Mouse (Mus musculus): ENCODE results near the gene Igfbp3. TPM values are rescaled to one million over a fixed set of nuclear protein-coding genes. Genes with fewer than 3 reads are reported as not detected.
A peak's percentile ranks its signal among the peaks of the same experiment; 100 is the strongest.
"Not testable (repeated sequence)": the region's sequence is repeated elsewhere in the genome, so short reads cannot be mapped to it uniquely, and the experiment has no call there.

Igfbp3 gene
- polyA plus RNA-seq, 1 experiment from 2014 or later: 25.1 TPM

DNA sequence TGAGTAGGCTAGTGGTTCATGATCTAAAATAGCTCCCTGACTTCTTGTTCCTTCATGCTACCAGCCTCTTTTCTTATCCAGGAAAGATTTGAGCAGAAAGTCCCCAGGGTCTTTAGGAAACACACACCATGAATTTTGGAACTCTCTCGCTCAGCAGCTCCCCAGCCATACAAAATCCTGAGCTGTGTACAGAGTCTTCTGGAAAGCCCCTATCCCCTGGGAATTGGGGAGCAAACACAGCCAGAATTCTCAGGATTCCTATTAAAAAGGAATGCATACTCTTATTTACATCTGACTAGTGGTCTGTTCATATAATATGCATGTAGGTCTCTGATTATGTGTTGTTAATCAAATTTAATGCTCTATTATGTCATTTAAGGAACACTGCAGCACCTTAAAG, 20.7 kb upstream of the Igfbp3 start:
- Histone ChIP-seq H3K27ac (ENCODE audit: low read depth, low read length) (no peak overlapping the region), H3K4me3 (ENCODE audit: low read length) (no peak overlapping the region), H3K9ac (ENCODE audit: low read depth, low read length) (no peak overlapping the region), H3K9me3 (ENCODE audit: control insufficient read depth, low read length) (no peaks in the 10 kb centered on the region), H3K27me3 (replicated peaks; ENCODE audit: control insufficient read depth, insufficient read depth, low read length) (no peaks in the 10 kb centered on the region), H3K36me3 (ENCODE audit: control insufficient read depth, insufficient read depth, low read length) (no peaks in the 10 kb centered on the region), H3K4me2 (ENCODE audit: low read length) (no peak overlapping the region), H3K4me1 (ENCODE audit: control insufficient read depth, insufficient read depth, low read depth, low read length) (no peaks in the 10 kb centered on the region)
- WGBS: 83% methylated on average over 1 of the region's 1 CpGs
- ATAC-seq: no peak

- 84% methylated on average over 2 of the region's 2 CpGs for WGBS
- Histone ChIP-seq H3K9me3 (ENCODE audit: control insufficient read depth, low read length) (no peaks in the 10 kb centered on the region), H3K4me1 (ENCODE audit: control insufficient read depth, insufficient read depth, low read depth, low read length) (no peaks in the 10 kb centered on the region), H3K27me3 (replicated peaks; ENCODE audit: control insufficient read depth, insufficient read depth, low read length) (no peaks in the 10 kb centered on the region), H3K27ac (ENCODE audit: low read depth, low read length) (no peak overlapping the region), H3K36me3 (ENCODE audit: control insufficient read depth, insufficient read depth, low read length) (no peaks in the 10 kb centered on the region), H3K4me3 (ENCODE audit: low read length) (no peak overlapping the region), H3K4me2 (ENCODE audit: low read length) (no peak overlapping the region), H3K9ac (ENCODE audit: low read depth, low read length) (no peak overlapping the region)
- ATAC-seq: no peak
These were observed 19.6 kb upstream of the Igfbp3 start for GRCm38 (mm10) chr11:7233333-7233732.

GRCm38 (mm10) chr11:7231958-7232357, 18.2 kb upstream of the Igfbp3 start:
- Histone ChIP-seq H3K9ac (ENCODE audit: low read depth, low read length) (no peak overlapping the region), H3K27me3 (replicated peaks; ENCODE audit: control insufficient read depth, insufficient read depth, low read length) (no peaks in the 10 kb centered on the region), H3K27ac (ENCODE audit: low read depth, low read length) (no peak overlapping the region), H3K4me2 (ENCODE audit: low read length) (no peak overlapping the region), H3K36me3 (ENCODE audit: control insufficient read depth, insufficient read depth, low read length) (no peaks in the 10 kb centered on the region), H3K9me3 (ENCODE audit: control insufficient read depth, low read length) (no peaks in the 10 kb centered on the region), H3K4me3 (ENCODE audit: low read length) (no peak overlapping the region), H3K4me1 (ENCODE audit: control insufficient read depth, insufficient read depth, low read depth, low read length) (no peaks in the 10 kb centered on the region)
- no peak for ATAC-seq
- 95% methylated on average over 4 of the region's 4 CpGs for WGBS

GRCm38 (mm10) chr11:7230000-7230399, 16.3 kb upstream of the Igfbp3 start:
- no peaks in the 10 kb centered on the region for H3K27me3 ChIP-seq (replicated peaks; ENCODE audit: control insufficient read depth, insufficient read depth, low read length)
- no peak overlapping the region for H3K4me3 ChIP-seq (ENCODE audit: low read length)
- 87% methylated on average over 4 of the region's 4 CpGs for WGBS
- H3K4me1 ChIP-seq (ENCODE audit: control insufficient read depth, insufficient read depth, low read depth, low read length): no peaks in the 10 kb centered on the region
- H3K36me3 ChIP-seq (ENCODE audit: control insufficient read depth, insufficient read depth, low read length): no peaks in the 10 kb centered on the region
- H3K27ac ChIP-seq (ENCODE audit: low read depth, low read length): no peak overlapping the region
- no peaks in the 10 kb centered on the region for H3K9me3 ChIP-seq (ENCODE audit: control insufficient read depth, low read length)
- ATAC-seq: no peak
- H3K9ac ChIP-seq (ENCODE audit: low read depth, low read length): no peak overlapping the region
- H3K4me2 ChIP-seq (ENCODE audit: low read length): no peak overlapping the region

GRCm38 (mm10) chr11:7228107-7228506, 14.4 kb upstream of the Igfbp3 start:
- no peaks in the 10 kb centered on the region for H3K4me1 ChIP-seq (ENCODE audit: control insufficient read depth, insufficient read depth, low read depth, low read length)
- no peak overlapping the region for H3K27ac ChIP-seq (ENCODE audit: low read depth, low read length)
- H3K4me2 ChIP-seq (ENCODE audit: low read length): no peak overlapping the region
- H3K36me3 ChIP-seq (ENCODE audit: control insufficient read depth, insufficient read depth, low read length): no peaks in the 10 kb centered on the region
- 80% methylated on average over 4 of the region's 4 CpGs for WGBS
- H3K9ac ChIP-seq (ENCODE audit: low read depth, low read length): no peak overlapping the region
- no peak overlapping the region for H3K4me3 ChIP-seq (ENCODE audit: low read length)
- no peak for ATAC-seq
- H3K9me3 ChIP-seq (ENCODE audit: control insufficient read depth, low read length): no peaks in the 10 kb centered on the region
- H3K27me3 ChIP-seq (replicated peaks; ENCODE audit: control insufficient read depth, insufficient read depth, low read length): no peaks in the 10 kb centered on the region

GRCm38 (mm10) chr11:7226810-7227550, 13.3 kb upstream of the Igfbp3 start:
- H3K9me3 ChIP-seq (ENCODE audit: control insufficient read depth, low read length): no peaks in the 10 kb centered on the region
- no peak overlapping the region for H3K27ac ChIP-seq (ENCODE audit: low read depth, low read length)
- no peaks in the 10 kb centered on the region for H3K36me3 ChIP-seq (ENCODE audit: control insufficient read depth, insufficient read depth, low read length)
- no peaks in the 10 kb centered on the region for H3K4me1 ChIP-seq (ENCODE audit: control insufficient read depth, insufficient read depth, low read depth, low read length)
- WGBS: 86% methylated on average over 7 of the region's 7 CpGs
- ATAC-seq: no peak
- no peaks in the 10 kb centered on the region for H3K27me3 ChIP-seq (replicated peaks; ENCODE audit: control insufficient read depth, insufficient read depth, low read length)
- no peak overlapping the region for H3K4me2 ChIP-seq (ENCODE audit: low read length)
- no peak overlapping the region for H3K4me3 ChIP-seq (ENCODE audit: low read length)
- H3K9ac ChIP-seq (ENCODE audit: low read depth, low read length): no peak overlapping the region

DNA sequence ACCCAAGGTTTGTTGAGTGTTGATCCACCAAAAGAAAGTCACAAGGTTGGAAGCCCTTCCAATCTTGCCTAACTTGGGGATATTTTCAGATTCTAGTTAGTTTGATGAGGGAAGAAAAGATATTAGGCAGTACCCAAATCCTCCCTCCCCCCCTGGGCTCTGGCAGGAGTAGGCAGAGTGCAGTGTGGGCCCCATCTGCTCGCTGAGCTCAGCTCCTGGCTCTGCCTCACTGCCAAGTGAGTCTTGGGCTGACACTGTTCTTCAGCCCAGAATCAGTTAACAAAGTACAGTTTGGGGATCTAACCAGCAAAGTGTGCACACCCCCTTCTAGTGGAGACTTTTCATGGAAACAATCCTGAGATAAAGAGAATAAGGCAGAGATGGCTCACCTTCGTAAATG, 12.5 kb upstream of the Igfbp3 start:
- no peaks in the 10 kb centered on the region for H3K36me3 ChIP-seq (ENCODE audit: control insufficient read depth, insufficient read depth, low read length)
- H3K27me3 ChIP-seq (replicated peaks; ENCODE audit: control insufficient read depth, insufficient read depth, low read length): no peaks in the 10 kb centered on the region
- H3K4me3 ChIP-seq (ENCODE audit: low read length): no peak overlapping the region
- no peak overlapping the region for H3K27ac ChIP-seq (ENCODE audit: low read depth, low read length)
- no peaks in the 10 kb centered on the region for H3K9me3 ChIP-seq (ENCODE audit: control insufficient read depth, low read length)
- no peak overlapping the region for H3K4me2 ChIP-seq (ENCODE audit: low read length)
- peak; percentile 72; the same call in 1 of the 2 replicates for ATAC-seq
- WGBS: 76% methylated on average over 2 of the region's 2 CpGs
- H3K4me1 ChIP-seq (ENCODE audit: control insufficient read depth, insufficient read depth, low read depth, low read length): no peaks in the 10 kb centered on the region
- no peak overlapping the region for H3K9ac ChIP-seq (ENCODE audit: low read depth, low read length)

GRCm38 (mm10) chr11:7221826-7222225, 8.1 kb upstream of the Igfbp3 start:
- H3K4me3 ChIP-seq (ENCODE audit: low read length); H3K4me1 ChIP-seq (ENCODE audit: control insufficient read depth, insufficient read depth, low read depth, low read length); H3K9me3 ChIP-seq (ENCODE audit: control insufficient read depth, low read length); H3K27ac ChIP-seq (ENCODE audit: low read depth, low read length); H3K27me3 ChIP-seq (replicated peaks; ENCODE audit: control insufficient read depth, insufficient read depth, low read length); ATAC-seq; H3K9ac ChIP-seq (ENCODE audit: low read depth, low read length); H3K4me2 ChIP-seq (ENCODE audit: low read length); H3K36me3 ChIP-seq (ENCODE audit: control insufficient read depth, insufficient read depth, low read length): not testable (repeated sequence)
- WGBS: 77% methylated on average over 8 of the region's 8 CpGs

DNA sequence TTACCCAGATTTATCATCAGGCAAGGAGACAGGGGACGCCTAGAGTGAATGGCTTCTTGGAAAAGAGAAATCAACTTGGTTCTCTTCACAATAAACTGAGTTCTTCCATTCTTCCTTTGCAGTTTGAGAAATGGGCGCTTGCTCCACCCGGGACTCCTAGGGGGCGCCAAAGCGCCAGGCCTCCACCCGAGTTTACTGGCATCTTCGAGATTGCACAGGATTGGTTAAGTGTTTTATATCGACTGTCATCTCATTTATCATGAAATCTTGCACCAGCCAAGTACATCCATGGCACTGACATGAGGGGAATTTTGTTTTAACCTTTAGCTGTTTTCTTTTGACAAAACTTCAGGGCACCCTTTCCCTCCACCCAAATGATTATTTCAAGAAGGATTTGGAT, 2.0 kb upstream of the Igfbp3 start:
- H3K4me2 ChIP-seq (ENCODE audit: low read length): no peak overlapping the region
- no peaks in the 10 kb centered on the region for H3K36me3 ChIP-seq (ENCODE audit: control insufficient read depth, insufficient read depth, low read length)
- no peaks in the 10 kb centered on the region for H3K27me3 ChIP-seq (replicated peaks; ENCODE audit: control insufficient read depth, insufficient read depth, low read length)
- peaks cover 23% of the 10 kb centered on the region for H3K4me1 ChIP-seq (ENCODE audit: control insufficient read depth, insufficient read depth, low read depth, low read length)
- no peak overlapping the region for H3K27ac ChIP-seq (ENCODE audit: low read depth, low read length)
- 10% methylated on average over 8 of the region's 8 CpGs for WGBS
- no peaks in the 10 kb centered on the region for H3K9me3 ChIP-seq (ENCODE audit: control insufficient read depth, low read length)
- no peak overlapping the region for H3K4me3 ChIP-seq (ENCODE audit: low read length)
- no peak for ATAC-seq
- H3K9ac ChIP-seq (ENCODE audit: low read depth, low read length): no peak overlapping the region
